Mouse (Mus musculus) midbrain, embryonic 12.5 days (tissue): ENCODE results near the gene Chst12. TPM values are rescaled to one million over a fixed set of nuclear protein-coding genes. Genes with fewer than 3 reads are reported as not detected.

Experiments used
- ATAC-seq: fragments of 200-750 bp; cut with Nextera tagmentation; 2 replicates; pipeline ENCODE4 v1.8.0; 2017; ENCODE audit warnings: low read depth, moderate TSS enrichment, moderate library complexity; ENCODE audit not compliant: low FRiP score
- H3K27ac ChIP-seq: fragments of 300-500 bp; sonication (generic); replicated peaks from 2 replicates; pipeline ENCODE4 v1.5.1; 2016; ENCODE audit warnings: mild to moderate bottlenecking
- H3K27me3 ChIP-seq: fragments of 300-500 bp; sonication (generic); 2 replicates; pipeline ENCODE4 v1.6.1; 2016; ENCODE audit warnings: mild to moderate bottlenecking
- H3K36me3 ChIP-seq: fragments of 300-500 bp; sonication (generic); 2 replicates; pipeline ENCODE4 v1.6.1; 2016
- H3K4me1 ChIP-seq: fragments of 300-500 bp; sonication (generic); 2 replicates; pipeline ENCODE4 v1.6.1; 2016
- H3K4me2 ChIP-seq: fragments of 300-500 bp; sonication (generic); replicated peaks from 2 replicates; pipeline ENCODE4 v1.6.1; 2016; ENCODE audit warnings: mild to moderate bottlenecking, moderate library complexity
- H3K4me3 ChIP-seq: fragments of 300-500 bp; sonication (generic); 2 replicates; pipeline ENCODE4 v1.5.1; 2016; ENCODE audit warnings: mild to moderate bottlenecking
- H3K9ac ChIP-seq: fragments of 300-500 bp; sonication (generic); replicated peaks from 2 replicates; pipeline ENCODE4 v1.6.1; 2016; ENCODE audit warnings: mild to moderate bottlenecking, moderate library complexity
- H3K9me3 ChIP-seq: fragments of 300-500 bp; sonication (generic); 2 replicates; pipeline ENCODE4 v1.6.1; 2016; ENCODE audit warnings: mild to moderate bottlenecking
- WGBS: fragments of 180-500 bp; shearing (Covaris S2); methylation state at CpG from one replicate; pipeline ENCODE4 v1.1.7; 2016; 5-methylcytosine and 5-hydroxymethylcytosine counted together
- polyA plus RNA-seq: library from polyadenylated mRNA; unstranded; fragments of >200 nt; fragmentation: Nextera tagmentation; extraction: Ambion mirVana; gene quantifications from 2 replicates; pipeline ENCODE4 v1.2.1, GENCODE M21; 2016

Gene Chst12
- polyA plus RNA-seq, 1 experiment from 2014 or later, result 12.5 TPM

- 0 out of 2 replicates have a peak overlapping the region, but pooled peaks have one; percentile 5 for H3K27ac ChIP-seq
- peaks cover 29% of the 10 kb centered on the region for H3K4me1 ChIP-seq
These were observed 60.1 kb downstream of the Chst12 start for GRCm38 (mm10) chr5:140565451-140565850.

GRCm38 (mm10) chr5:140565856-140566255 lies 60.5 kb downstream of the Chst12 start:
- WGBS, result 49% methylated on average over 6 of the region's 6 CpGs
- H3K4me2 ChIP-seq, result no peak overlapping the region
- peaks cover 29% of the 10 kb centered on the region for H3K4me1 ChIP-seq
- H3K4me3 ChIP-seq, result no peak overlapping the region
- 0 out of 2 replicates have a peak overlapping the region, but pooled peaks have one; percentile 25 for H3K27ac ChIP-seq
- ATAC-seq, result peak; percentile 31; the same call in 1 of the 2 replicates
- H3K9ac ChIP-seq, result 0 out of 2 replicates have a peak overlapping the region, but pooled peaks have one; percentile 12
- no peaks in the 10 kb centered on the region for H3K9me3 ChIP-seq
- H3K36me3 ChIP-seq, result no peaks in the 10 kb centered on the region
- H3K27me3 ChIP-seq, result peaks cover 26% of the 10 kb centered on the region; the same call in 1 of the 2 replicates

More at GRCm38 (mm10) chr5:140565451-140565850, 60.1 kb downstream of the Chst12 start:
- 9% methylated on average over 5 of the region's 5 CpGs for WGBS
- ATAC-seq, result peak; percentile 39
- Histone ChIP-seq H3K9me3 (no peaks in the 10 kb centered on the region), H3K36me3 (no peaks in the 10 kb centered on the region), H3K4me3 (no peak overlapping the region), H3K9ac (no peak overlapping the region; the same call in 1 of the 2 replicates), H3K27me3 (peaks cover 26% of the 10 kb centered on the region; the same call in 1 of the 2 replicates), H3K4me2 (no peak overlapping the region)

DNA sequence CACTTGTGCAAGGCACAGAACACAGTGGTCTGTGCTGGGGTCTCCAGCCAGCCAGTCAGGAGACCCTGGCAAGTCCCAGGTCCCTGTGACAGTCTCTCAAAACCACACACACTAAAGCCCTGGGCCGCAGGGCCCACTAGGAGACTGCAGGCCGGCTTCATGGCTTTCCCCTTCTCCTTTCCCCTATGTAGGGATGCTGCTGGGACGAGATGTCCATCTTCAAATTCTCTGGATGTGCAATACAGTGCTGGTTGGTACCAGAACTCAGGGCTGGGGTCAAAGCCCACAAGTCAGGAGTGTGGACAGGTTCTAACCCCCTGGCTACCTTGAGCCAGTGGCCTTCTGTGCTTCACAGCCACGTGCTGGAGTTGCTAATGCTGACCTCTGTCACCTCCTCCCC lies 60.9 kb downstream of the Chst12 start:
- no peaks in the 10 kb centered on the region for H3K36me3 ChIP-seq
- no peaks in the 10 kb centered on the region for H3K9me3 ChIP-seq
- 0 out of 2 replicates have a peak overlapping the region, but pooled peaks have one; percentile 12 for H3K9ac ChIP-seq
- no peak for ATAC-seq
- WGBS, result 66% methylated on average over 4 of the region's 4 CpGs
- peaks cover 29% of the 10 kb centered on the region for H3K4me1 ChIP-seq
- 0 out of 2 replicates have a peak overlapping the region, but pooled peaks have one; percentile 25 for H3K27ac ChIP-seq
- H3K27me3 ChIP-seq, result peaks cover 26% of the 10 kb centered on the region; the same call in 1 of the 2 replicates
- no peak overlapping the region for H3K4me2 ChIP-seq
- H3K4me3 ChIP-seq, result no peak overlapping the region

GRCm38 (mm10) chr5:140567321-140567720 lies 62.0 kb downstream of the Chst12 start:
- no peaks in the 10 kb centered on the region for H3K9me3 ChIP-seq
- H3K4me3 ChIP-seq, result no peak overlapping the region
- no peaks in the 10 kb centered on the region for H3K36me3 ChIP-seq
- H3K4me2 ChIP-seq, result no peak overlapping the region
- ATAC-seq, result no peak
- no peak overlapping the region for H3K27ac ChIP-seq
- H3K4me1 ChIP-seq, result peaks cover 32% of the 10 kb centered on the region
- H3K27me3 ChIP-seq, result peaks cover 26% of the 10 kb centered on the region; the same call in 1 of the 2 replicates
- no peak overlapping the region for H3K9ac ChIP-seq
- WGBS, result 63% methylated on average over 11 of the region's 11 CpGs

DNA sequence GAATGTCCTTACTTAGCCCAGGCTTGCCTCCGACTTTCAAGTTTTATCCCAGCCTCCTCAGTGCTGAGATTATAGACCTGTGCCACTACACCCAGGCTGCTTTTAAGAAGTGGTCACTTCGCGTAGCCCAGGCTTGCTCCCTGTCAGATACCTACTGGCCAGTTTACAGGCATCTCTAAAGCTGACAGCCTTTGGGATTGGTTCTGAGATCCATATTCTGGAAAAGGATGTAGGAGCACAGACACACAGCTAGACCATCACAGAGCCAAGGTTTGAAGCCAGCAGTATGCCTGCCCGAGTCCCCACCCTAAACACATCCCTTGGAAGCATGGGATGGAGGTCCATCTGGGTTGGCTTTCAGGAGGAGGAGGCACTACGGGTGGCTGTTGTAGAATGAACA lies 62.4 kb downstream of the Chst12 start:
- Histone ChIP-seq H3K4me1 (peaks cover 32% of the 10 kb centered on the region), H3K27ac (no peak overlapping the region), H3K9me3 (no peaks in the 10 kb centered on the region), H3K4me2 (no peak overlapping the region), H3K4me3 (no peak overlapping the region), H3K36me3 (no peaks in the 10 kb centered on the region), H3K9ac (no peak overlapping the region), H3K27me3 (peaks cover 23% of the 10 kb centered on the region; the same call in 1 of the 2 replicates)
- 89% methylated on average over 5 of the region's 5 CpGs for WGBS
- no peak for ATAC-seq

DNA sequence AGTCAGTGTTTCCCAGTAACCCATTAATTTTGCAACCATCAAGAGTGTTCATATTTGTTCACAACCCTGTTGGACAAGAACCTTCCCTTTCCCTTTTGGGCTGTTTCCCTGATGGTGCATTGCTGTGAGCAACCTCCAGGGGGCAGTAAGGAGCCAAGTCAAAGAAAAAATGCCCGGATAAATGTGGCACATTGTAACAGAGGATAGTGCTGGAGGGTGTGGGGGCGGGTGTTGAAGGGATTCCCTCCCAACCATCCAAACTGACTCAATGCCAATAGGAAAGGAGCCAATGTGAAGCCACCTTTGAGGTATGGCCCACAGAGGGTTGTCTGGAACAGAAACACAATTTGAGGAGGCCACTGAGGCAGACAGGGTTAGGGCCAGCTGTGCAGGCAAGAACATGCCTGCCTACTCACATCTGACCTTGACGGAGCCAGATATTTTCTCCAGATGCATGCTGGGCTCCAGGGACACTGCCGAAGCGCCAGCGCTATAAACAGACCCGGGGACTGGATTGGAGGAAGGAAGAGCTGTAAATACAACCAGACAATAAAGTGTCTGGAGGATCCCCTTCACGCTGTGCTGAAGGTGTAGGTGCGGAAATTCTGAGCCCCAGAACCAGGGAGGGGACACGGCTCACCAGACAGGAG lies 63.1 kb downstream of the Chst12 start:
- no peak for ATAC-seq
- H3K4me2 ChIP-seq, result no peak overlapping the region
- 0 out of 2 replicates have a peak overlapping the region, but pooled peaks have one; percentile 5 for H3K27ac ChIP-seq
- no peak overlapping the region for H3K9ac ChIP-seq
- no peak overlapping the region for H3K4me3 ChIP-seq
- peaks cover 32% of the 10 kb centered on the region for H3K4me1 ChIP-seq
- 62% methylated on average over 10 of the region's 10 CpGs for WGBS
- H3K9me3 ChIP-seq, result no peaks in the 10 kb centered on the region
- H3K27me3 ChIP-seq, result peaks cover 20% of the 10 kb centered on the region; the same call in 1 of the 2 replicates
- H3K36me3 ChIP-seq, result no peaks in the 10 kb centered on the region

DNA sequence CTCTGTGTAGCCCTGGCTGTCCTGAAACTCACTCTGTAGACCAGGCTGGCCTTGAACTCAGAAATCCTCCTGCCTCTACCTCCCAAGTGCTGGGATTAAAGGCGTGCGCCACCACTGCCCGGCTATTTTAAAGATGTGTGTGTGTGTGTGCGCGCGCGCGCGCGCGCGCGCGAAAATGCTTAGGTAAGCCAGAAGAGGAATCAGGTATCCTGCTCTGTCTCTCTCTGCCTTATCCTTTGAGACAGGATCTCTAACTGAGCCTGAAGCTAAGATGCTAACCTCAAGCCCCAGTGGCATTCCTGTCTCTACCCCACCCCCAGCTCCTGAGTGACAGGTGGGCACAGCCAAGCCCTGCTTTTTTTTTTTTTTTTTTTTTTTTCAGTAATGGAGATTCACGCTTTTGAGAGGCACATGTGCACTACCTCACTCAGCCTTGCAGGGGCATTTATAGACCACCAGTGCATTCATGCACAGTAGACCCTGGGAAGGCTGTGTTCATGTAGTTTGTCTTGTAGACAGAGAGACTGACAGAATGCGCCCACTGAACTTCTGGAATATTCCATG lies 63.8 kb downstream of the Chst12 start:
- peaks cover 20% of the 10 kb centered on the region; the same call in 1 of the 2 replicates for H3K27me3 ChIP-seq
- H3K4me2 ChIP-seq, result no peak overlapping the region
- peaks cover 32% of the 10 kb centered on the region for H3K4me1 ChIP-seq
- H3K9me3 ChIP-seq, result no peaks in the 10 kb centered on the region
- no peak overlapping the region for H3K27ac ChIP-seq
- H3K9ac ChIP-seq, result no peak overlapping the region
- no peaks in the 10 kb centered on the region for H3K36me3 ChIP-seq
- no peak for ATAC-seq
- no peak overlapping the region for H3K4me3 ChIP-seq
- WGBS, result 89% methylated on average over 16 of the region's 16 CpGs

GRCm38 (mm10) chr5:140570223-140570870 lies 65.0 kb downstream of the Chst12 start:
- Histone ChIP-seq H3K9me3 (no peaks in the 10 kb centered on the region), H3K36me3 (no peaks in the 10 kb centered on the region), H3K4me3 (no peak overlapping the region), H3K4me2 (no peak overlapping the region), H3K9ac (no peak overlapping the region), H3K27me3 (peaks cover 20% of the 10 kb centered on the region; the same call in 1 of the 2 replicates), H3K4me1 (peaks cover 24% of the 10 kb centered on the region), H3K27ac (no peak overlapping the region)
- 90% methylated on average over 13 of the region's 13 CpGs for WGBS
- ATAC-seq, result no peak

- Histone ChIP-seq H3K4me1 (peaks cover 15% of the 10 kb centered on the region), H3K4me3 (no peak overlapping the region), H3K27ac (no peak overlapping the region), H3K9ac (no peak overlapping the region), H3K27me3 (peaks cover 13% of the 10 kb centered on the region; the same call in 1 of the 2 replicates), H3K4me2 (no peak overlapping the region), H3K36me3 (no peaks in the 10 kb centered on the region), H3K9me3 (no peaks in the 10 kb centered on the region)
- 75% methylated on average over 4 of the region's 4 CpGs for WGBS
- ATAC-seq, result no peak
These were observed 65.9 kb downstream of the Chst12 start for GRCm38 (mm10) chr5:140571201-140571600.

GRCm38 (mm10) chr5:140571673-140572072 lies 66.3 kb downstream of the Chst12 start:
- no peak overlapping the region for H3K27ac ChIP-seq
- no peak overlapping the region for H3K4me2 ChIP-seq
- 73% methylated on average over 10 of the region's 10 CpGs for WGBS
- peaks cover 14% of the 10 kb centered on the region for H3K4me1 ChIP-seq
- ATAC-seq, result no peak
- H3K4me3 ChIP-seq, result no peak overlapping the region
- no peaks in the 10 kb centered on the region for H3K9me3 ChIP-seq
- H3K27me3 ChIP-seq, result peaks cover 8% of the 10 kb centered on the region; the same call in 1 of the 2 replicates
- H3K36me3 ChIP-seq, result no peaks in the 10 kb centered on the region
- H3K9ac ChIP-seq, result no peak overlapping the region

- 78% methylated on average over 6 of the region's 6 CpGs for whole genome bisulfite sequencing
- no peak overlapping the region for H3K27ac ChIP-seq
These were observed 67.3 kb downstream of the Chst12 start for GRCm38 (mm10) chr5:140572611-140573010.

More at GRCm38 (mm10) chr5:140572611-140573010, 67.3 kb downstream of the Chst12 start:
- Histone ChIP-seq H3K9me3 (no peaks in the 10 kb centered on the region), H3K27me3 (no peaks in the 10 kb centered on the region), H3K4me1 (peaks cover 10% of the 10 kb centered on the region), H3K4me2 (no peak overlapping the region), H3K9ac (no peak overlapping the region), H3K36me3 (no peaks in the 10 kb centered on the region), H3K4me3 (no peak overlapping the region)
- ATAC-seq, result no peak
